Mouse (Mus musculus) embryonic facial prominence, embryonic 13.5 days (tissue): ENCODE results near the gene Ces1a. TPM values are rescaled to one million over a fixed set of nuclear protein-coding genes. Genes with fewer than 3 reads are reported as not detected.

ENCODE experiments used
- ATAC-seq: fragments of 200-750 bp; cut with Nextera tagmentation; 2 replicates; pipeline ENCODE4 v1.8.0; 2017; ENCODE audit warnings: low read depth; ENCODE audit not compliant: insufficient number of reproducible peaks, insufficient read depth, low FRiP score, low TSS enrichment
- H3K27ac ChIP-seq: fragments of 300-500 bp; sonication (generic); 2 replicates; pipeline ENCODE4 v1.5.1; 2015; ENCODE audit warnings: moderate library complexity, mild to moderate bottlenecking, inconsistent platforms
- H3K27me3 ChIP-seq: fragments of 300-500 bp; sonication (generic); 2 replicates; pipeline ENCODE4 v1.6.1; 2015; ENCODE audit warnings: mild to moderate bottlenecking, inconsistent platforms
- H3K36me3 ChIP-seq: fragments of 300-500 bp; sonication (generic); 2 replicates; pipeline ENCODE4 v1.6.1; 2015; ENCODE audit warnings: mild to moderate bottlenecking, inconsistent platforms
- H3K4me1 ChIP-seq: fragments of 300-500 bp; sonication (generic); 2 replicates; pipeline ENCODE4 v1.6.1; 2015; ENCODE audit warnings: inconsistent platforms
- H3K4me2 ChIP-seq: fragments of 300-500 bp; sonication (generic); 2 replicates; pipeline ENCODE4 v1.6.1; 2015; ENCODE audit warnings: moderate library complexity, mild to moderate bottlenecking, inconsistent platforms
- H3K4me3 ChIP-seq: fragments of 300-500 bp; sonication (generic); 2 replicates; pipeline ENCODE4 v1.5.1; 2015; ENCODE audit warnings: mild to moderate bottlenecking, inconsistent platforms
- H3K9ac ChIP-seq: fragments of 300-500 bp; sonication (generic); 2 replicates; pipeline ENCODE4 v1.6.1; 2015; ENCODE audit warnings: mild to moderate bottlenecking, inconsistent platforms
- H3K9me3 ChIP-seq: fragments of 300-500 bp; sonication (generic); 2 replicates; pipeline ENCODE4 v1.6.1; 2016; ENCODE audit warnings: inconsistent platforms
- WGBS: fragments of 180-500 bp; shearing (Covaris S2); methylation state at CpG from one replicate; pipeline ENCODE4 v1.1.7; 2015; ENCODE audit warnings: mixed read lengths; 5-methylcytosine and 5-hydroxymethylcytosine counted together
- polyA plus RNA-seq: library from polyadenylated mRNA; unstranded; fragments of >200 nt; fragmentation: Nextera tagmentation; extraction: Ambion mirVana; gene quantifications from 2 replicates; pipeline ENCODE4 v1.2.1, GENCODE M21; 2015

The Ces1a gene
- 0.25 TPM in 1 of 2 replicates, not detected in the other for polyA plus RNA-seq

DNA sequence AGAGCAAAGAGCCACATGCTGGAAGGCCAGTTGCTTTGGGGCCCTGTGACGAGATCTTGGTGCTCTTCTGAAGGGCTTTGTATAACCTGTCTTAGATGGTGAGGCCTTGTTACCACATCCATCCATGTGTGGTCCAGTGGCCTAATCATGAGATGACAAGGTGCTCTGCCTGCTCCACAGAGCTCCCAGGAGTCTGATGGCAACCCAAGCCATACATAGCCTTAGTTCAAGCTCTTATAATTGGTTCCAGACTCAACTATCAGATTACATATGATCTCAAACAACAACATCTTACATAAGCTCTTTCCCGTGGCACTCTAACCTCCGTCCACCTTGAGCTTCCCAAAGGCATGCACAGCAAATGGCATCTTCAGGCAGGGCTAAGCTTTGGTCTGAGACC lies at the start of gene Ces1a:
TSS of gene Ces1a (minus strand) at position 101 of the 400 bp plus-strand sequence.
- H3K4me3 ChIP-seq = no peak within 1 kb of the TSS
- 28% methylated on average over 3 of the region's 3 CpGs for WGBS
- no peak for ATAC-seq
- no peak within 1 kb of the TSS for H3K9ac ChIP-seq
- no peaks in the 10 kb centered on the region for H3K9me3 ChIP-seq
- H3K4me2 ChIP-seq = no peak within 1 kb of the TSS
- no peaks in the 10 kb centered on the region for H3K27me3 ChIP-seq
- H3K4me1 ChIP-seq = peaks cover 8% of the 10 kb centered on the region; the same call in 1 of the 2 replicates
- no peak within 1 kb of the TSS; the same call in 1 of the 2 replicates for H3K27ac ChIP-seq
- H3K36me3 ChIP-seq = no peaks in the 10 kb centered on the region

- no peaks in the 10 kb centered on the region for H3K9me3 ChIP-seq
- no peak for ATAC-seq
Observed at GRCm38 (mm10) chr8:93095376-93095775, 47.4 kb upstream of the Ces1a start.

DNA sequence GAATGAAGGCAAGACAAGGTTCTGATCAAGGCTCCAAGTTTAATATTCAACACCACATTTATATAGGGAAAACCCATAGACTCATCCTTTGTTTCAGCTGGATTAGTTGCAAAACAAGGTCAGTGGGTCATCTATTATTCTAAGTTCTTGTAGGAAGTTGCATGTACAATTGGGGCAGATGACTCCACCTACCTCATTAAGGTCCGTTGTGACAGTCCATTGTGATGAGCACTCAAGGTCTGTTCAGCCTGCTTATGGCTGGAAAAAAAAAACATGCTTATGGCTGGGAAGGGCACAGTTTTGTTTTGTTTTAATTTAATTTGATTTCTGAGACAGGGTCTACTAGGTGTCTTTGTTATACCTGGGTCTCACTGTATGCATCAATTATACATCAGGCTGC lies 43.3 kb upstream of the Ces1a start:
- peaks cover 6% of the 10 kb centered on the region; the same call in 1 of the 2 replicates for H3K4me1 ChIP-seq
- H3K36me3 ChIP-seq = no peaks in the 10 kb centered on the region
- H3K27ac ChIP-seq = no peak overlapping the region
- H3K27me3 ChIP-seq = no peaks in the 10 kb centered on the region
- H3K4me3 ChIP-seq = no peak overlapping the region
- ATAC-seq = no peak
- H3K9me3 ChIP-seq = no peaks in the 10 kb centered on the region
- H3K4me2 ChIP-seq = no peak overlapping the region
- 61% methylated on average over 1 of the region's 1 CpGs for WGBS
- no peak overlapping the region for H3K9ac ChIP-seq

More at GRCm38 (mm10) chr8:93095376-93095775, 47.4 kb upstream of the Ces1a start:
- H3K36me3 ChIP-seq = no peaks in the 10 kb centered on the region
- H3K4me2 ChIP-seq = no peak overlapping the region
- no peak overlapping the region for H3K27ac ChIP-seq
- H3K27me3 ChIP-seq = no peaks in the 10 kb centered on the region
- no peak overlapping the region for H3K9ac ChIP-seq
- H3K4me3 ChIP-seq = no peak overlapping the region
- no peaks in the 10 kb centered on the region for H3K4me1 ChIP-seq

- no peak overlapping the region for H3K9ac ChIP-seq
- H3K4me3 ChIP-seq = peak overlapping the region; percentile 9; the same call in 1 of the 2 replicates
- H3K36me3 ChIP-seq = no peaks in the 10 kb centered on the region
- no peaks in the 10 kb centered on the region for H3K9me3 ChIP-seq
- peaks cover 6% of the 10 kb centered on the region; the same call in 1 of the 2 replicates for H3K4me1 ChIP-seq
- ATAC-seq = peak; percentile 84
- 6% methylated on average over 2 of the region's 2 CpGs for WGBS
- peak overlapping the region; percentile 44 for H3K4me2 ChIP-seq
- no peak overlapping the region; the same call in 1 of the 2 replicates for H3K27ac ChIP-seq
- no peaks in the 10 kb centered on the region for H3K27me3 ChIP-seq
Observed at GRCm38 (mm10) chr8:93088686-93089122, 40.7 kb upstream of the Ces1a start.

DNA sequence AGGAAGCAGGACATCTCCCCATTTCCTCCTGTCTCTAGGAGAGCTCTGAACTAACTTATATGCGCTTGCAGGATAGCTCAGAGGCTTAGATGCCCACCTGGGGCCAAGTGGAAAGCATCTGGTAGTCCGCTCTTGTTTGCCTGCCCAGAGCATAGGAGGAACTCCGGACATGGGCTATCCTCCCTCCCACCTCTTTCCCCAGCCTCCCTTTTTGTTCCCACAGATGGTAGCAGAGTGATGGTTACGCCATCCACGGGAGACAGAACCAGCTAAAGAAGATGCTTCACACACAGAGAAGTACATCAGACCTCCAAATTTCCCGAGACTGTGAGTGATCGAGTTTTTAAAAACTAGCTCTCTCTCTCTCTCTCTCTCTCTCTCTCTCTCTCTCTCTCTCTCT lies 40.2 kb upstream of the Ces1a start:
- Histone ChIP-seq H3K36me3 (no peaks in the 10 kb centered on the region), H3K4me2 (peak overlapping the region; percentile 44), H3K4me1 (peaks cover 6% of the 10 kb centered on the region; the same call in 1 of the 2 replicates), H3K9ac (no peak overlapping the region), H3K27ac (peak overlapping the region; percentile 44; the same call in 1 of the 2 replicates), H3K4me3 (no peak overlapping the region), H3K9me3 (no peaks in the 10 kb centered on the region), H3K27me3 (no peaks in the 10 kb centered on the region)
- WGBS = 17% methylated on average over 7 of the region's 7 CpGs
- ATAC-seq = no peak

- H3K4me1 ChIP-seq = no peaks in the 10 kb centered on the region
- ATAC-seq = no peak
- H3K27ac ChIP-seq = no peak within 1 kb of the TSS
- 72% methylated on average over 2 of the region's 2 CpGs for WGBS
- H3K9ac ChIP-seq = no peak within 1 kb of the TSS
- no peak within 1 kb of the TSS for H3K4me3 ChIP-seq
- H3K36me3 ChIP-seq = no peaks in the 10 kb centered on the region
- H3K4me2 ChIP-seq = no peak within 1 kb of the TSS
- no peaks in the 10 kb centered on the region for H3K9me3 ChIP-seq
- no peaks in the 10 kb centered on the region for H3K27me3 ChIP-seq
Observed at GRCm38 (mm10) chr8:93079887-93080286, 31.9 kb upstream of the Ces1a start, which contains the start of gene Ces1b. Gene Ces1b (minus strand): TSS chr8:93080017.

GRCm38 (mm10) chr8:93075251-93075650 lies 27.3 kb upstream of the Ces1a start:
- Histone ChIP-seq H3K9ac (no peak overlapping the region), H3K4me3 (no peak overlapping the region), H3K27me3 (no peaks in the 10 kb centered on the region), H3K36me3 (no peaks in the 10 kb centered on the region), H3K4me2 (no peak overlapping the region), H3K27ac (no peak overlapping the region), H3K9me3 (no peaks in the 10 kb centered on the region), H3K4me1 (no peaks in the 10 kb centered on the region)
- 87% methylated on average over 4 of the region's 4 CpGs for WGBS
- ATAC-seq = no peak

DNA sequence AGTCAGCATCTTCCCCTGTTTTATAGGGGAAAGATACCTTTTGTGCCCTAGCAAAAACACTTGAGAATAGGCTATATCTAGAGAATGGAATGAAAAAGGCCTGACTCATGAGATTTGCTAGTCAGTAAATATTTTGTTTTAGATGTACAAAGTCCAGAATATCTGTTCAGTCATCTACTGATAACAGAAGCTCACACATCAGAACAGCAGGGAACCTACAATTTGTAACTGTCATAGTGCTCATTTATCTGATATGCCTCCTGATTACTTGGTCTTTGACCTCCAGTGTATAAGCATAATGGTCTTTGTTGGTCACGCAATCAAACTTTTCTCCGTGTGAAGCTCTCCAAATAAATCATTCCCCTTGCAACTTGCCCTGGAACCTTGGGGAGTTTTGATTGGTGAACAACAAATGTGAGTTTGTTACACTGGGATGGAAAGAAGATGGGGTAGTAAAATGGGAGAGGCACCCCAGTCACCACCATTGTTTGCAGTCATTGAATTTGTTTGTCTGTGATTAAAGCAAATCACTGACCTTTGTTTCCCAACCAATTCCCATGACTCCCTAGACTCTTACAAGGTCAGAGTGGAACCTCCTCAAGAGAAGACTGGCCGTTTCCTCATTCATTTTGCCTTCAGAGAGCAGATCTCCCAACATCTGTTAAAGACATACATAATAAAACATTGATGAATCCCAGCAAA lies 15.6 kb upstream of the Ces1a start:
- H3K4me1 ChIP-seq = no peaks in the 10 kb centered on the region
- no peak overlapping the region for H3K4me2 ChIP-seq
- no peak overlapping the region for H3K27ac ChIP-seq
- no peaks in the 10 kb centered on the region for H3K9me3 ChIP-seq
- no peak overlapping the region for H3K4me3 ChIP-seq
- H3K36me3 ChIP-seq = no peaks in the 10 kb centered on the region
- WGBS = 71% methylated on average over 3 of the region's 3 CpGs
- no peaks in the 10 kb centered on the region for H3K27me3 ChIP-seq
- no peak for ATAC-seq
- H3K9ac ChIP-seq = no peak overlapping the region

- H3K9me3 ChIP-seq = no peaks in the 10 kb centered on the region
- H3K4me3 ChIP-seq = no peak overlapping the region
- H3K27ac ChIP-seq = no peak overlapping the region
- no peaks in the 10 kb centered on the region for H3K36me3 ChIP-seq
- WGBS = 8% methylated on average over 2 of the region's 2 CpGs
- no peaks in the 10 kb centered on the region for H3K4me1 ChIP-seq
- ATAC-seq = no peak
- no peak overlapping the region for H3K4me2 ChIP-seq
- no peaks in the 10 kb centered on the region for H3K27me3 ChIP-seq
- H3K9ac ChIP-seq = no peak overlapping the region
Observed at GRCm38 (mm10) chr8:93059185-93059584, 11.2 kb upstream of the Ces1a start.

GRCm38 (mm10) chr8:93055238-93055637 lies 7.2 kb upstream of the Ces1a start:
- no peaks in the 10 kb centered on the region for H3K4me1 ChIP-seq
- no peak for ATAC-seq
- WGBS = 43% methylated on average over 2 of the region's 2 CpGs

GRCm38 (mm10) chr8:93048510-93049416 lies 771 bp upstream of the Ces1a start:
- no peak for ATAC-seq
- no peak overlapping the region for H3K9ac ChIP-seq
- H3K36me3 ChIP-seq = no peaks in the 10 kb centered on the region
- H3K4me2 ChIP-seq = no peak overlapping the region
- WGBS = 40% methylated on average over 4 of the region's 4 CpGs
- peaks cover 8% of the 10 kb centered on the region; the same call in 1 of the 2 replicates for H3K4me1 ChIP-seq
- no peaks in the 10 kb centered on the region for H3K27me3 ChIP-seq
- H3K4me3 ChIP-seq = no peak overlapping the region
- no peaks in the 10 kb centered on the region for H3K9me3 ChIP-seq
- H3K27ac ChIP-seq = no peak overlapping the region; the same call in 1 of the 2 replicates

More at GRCm38 (mm10) chr8:93055238-93055637, 7.2 kb upstream of the Ces1a start:
- H3K4me3 ChIP-seq = no peak overlapping the region
- H3K4me2 ChIP-seq = no peak overlapping the region
- H3K27me3 ChIP-seq = no peaks in the 10 kb centered on the region
- H3K9ac ChIP-seq = no peak overlapping the region
- no peak overlapping the region for H3K27ac ChIP-seq
- no peaks in the 10 kb centered on the region for H3K36me3 ChIP-seq
- H3K9me3 ChIP-seq = no peaks in the 10 kb centered on the region
